Mouse (Mus musculus) megakaryocyte progenitor cell, adult 5-6 weeks (primary cell): Measurements from ENCODE around the gene Olfr867. TPM values are rescaled to one million over a fixed set of nuclear protein-coding genes. Genes with fewer than 3 reads are reported as not detected.

ENCODE experiments used
- ATAC-seq: replicated peaks from 2 replicates; pipeline ENCODE4 v1.8.0; 2016; ENCODE audit warnings: mild to moderate bottlenecking, moderate TSS enrichment, inconsistent platforms; ENCODE audit not compliant: poor library complexity
- total RNA-seq, 2 experiments: library from RNA; stranded (forward) in 1 of 2; stranded (reverse) in 1 of 2; fragments of 157-497, 149-512 nt in 1 of 2; fragments of 200-1000 nt in 1 of 2; gene quantifications; 2 replicates each; pipeline versions ENCODE4 v1.2.3 to v1.2.4; 2015 to 2017

Gene Olfr867
- not detected in 2 replicates for total RNA-seq (2015)
- not detected in 2 replicates for total RNA-seq (2017)

GRCm38 (mm10) chr9:20057462-20057861 lies at the start of gene Olfr867:
Olfr867 (minus strand) TSS chr9:20057562.
- ATAC-seq = no peak

DNA sequence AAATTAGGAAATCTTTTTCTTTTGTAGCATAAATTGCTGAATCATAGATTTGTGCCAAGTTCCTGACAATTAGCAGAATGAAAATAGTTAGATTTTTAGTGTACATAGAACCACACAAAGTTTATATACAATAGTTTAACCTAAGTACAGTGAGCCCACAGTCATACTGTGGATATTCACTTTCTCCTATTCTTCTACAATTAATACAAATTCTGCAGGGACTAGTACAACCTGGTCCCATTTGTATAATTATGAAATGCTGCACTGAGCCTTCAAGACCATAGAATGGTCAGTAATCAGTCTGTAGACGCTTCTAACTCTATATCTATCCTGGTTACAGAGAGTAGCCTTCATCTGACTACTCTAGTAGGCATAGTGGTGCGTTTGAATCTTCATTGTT lies 41.0 kb upstream of the Olfr867 start, which contains the start of gene Olfr868:
Olfr868 (plus strand) TSS at position 301 of the 400 bp plus-strand sequence.
- ATAC-seq = no peak

- no peak for ATAC-seq
Observed at GRCm38 (mm10) chr9:20073523-20074177, 16.3 kb upstream of the Olfr867 start.

- ATAC-seq = no peak
Observed at GRCm38 (mm10) chr9:20071291-20071690, 13.9 kb upstream of the Olfr867 start.

- no peak for ATAC-seq
Observed at GRCm38 (mm10) chr9:20070236-20070635, 12.9 kb upstream of the Olfr867 start.

GRCm38 (mm10) chr9:20047964-20048363 lies 9.4 kb downstream of the Olfr867 start:
- ATAC-seq = no peak

GRCm38 (mm10) chr9:20027935-20028334 lies 29.4 kb downstream of the Olfr867 start, which contains the start of gene Olfr866:
Olfr866 (minus strand) TSS chr9:20028035.
- no peak for ATAC-seq

Other genes with a start within 250 kb of the Olfr867 start
- not detected in 2 replicates for gene Olfr860, start 207.8 kb downstream of the Olfr867 start, total RNA-seq (2015)
- not detected in 2 replicates for gene Olfr860, start 207.8 kb downstream of the Olfr867 start, total RNA-seq (2017)
- gene Olfr862, start 169.6 kb downstream of the Olfr867 start, total RNA-seq (2015) = not detected in 2 replicates
- gene Olfr862, start 169.6 kb downstream of the Olfr867 start, total RNA-seq (2017) = not detected in 2 replicates
- gene Olfr77, start 140.7 kb downstream of the Olfr867 start, total RNA-seq (2015) = 0.02 TPM in 1 of 2 replicates, not detected in the other
- 0.21 and 0.37 TPM in 2 replicates for gene Olfr77, start 140.7 kb downstream of the Olfr867 start, total RNA-seq (2017)
- gene Olfr866, start 29.5 kb downstream of the Olfr867 start, total RNA-seq (2015) = not detected in 2 replicates
- gene Olfr866, start 29.5 kb downstream of the Olfr867 start, total RNA-seq (2017) = not detected in 2 replicates
- not detected in 2 replicates for gene Olfr868, start 41.1 kb upstream of the Olfr867 start, total RNA-seq (2015)
- not detected in 2 replicates for gene Olfr868, start 41.1 kb upstream of the Olfr867 start, total RNA-seq (2017)
- gene Olfr869, start 71.4 kb upstream of the Olfr867 start, total RNA-seq (2015) = not detected in 2 replicates
- gene Olfr869, start 71.4 kb upstream of the Olfr867 start, total RNA-seq (2017) = not detected in 2 replicates
- gene Olfr870, start 116.5 kb upstream of the Olfr867 start, total RNA-seq (2015) = not detected in 2 replicates
- gene Olfr870, start 116.5 kb upstream of the Olfr867 start, total RNA-seq (2017) = not detected in 2 replicates
- gene Olfr871, start 154.6 kb upstream of the Olfr867 start, total RNA-seq (2015) = not detected in 2 replicates
- gene Olfr871, start 154.6 kb upstream of the Olfr867 start, total RNA-seq (2017) = not detected in 2 replicates
- gene Olfr872, start 179.6 kb upstream of the Olfr867 start, total RNA-seq (2015) = not detected in 2 replicates
- gene Olfr872, start 179.6 kb upstream of the Olfr867 start, total RNA-seq (2017) = not detected in 2 replicates
- gene Olfr39, start 224.8 kb upstream of the Olfr867 start, total RNA-seq (2015) = not detected in 2 replicates
- gene Olfr39, start 224.8 kb upstream of the Olfr867 start, total RNA-seq (2017) = not detected in 2 replicates
- not detected in 2 replicates for gene Olfr873, start 241.0 kb upstream of the Olfr867 start, total RNA-seq (2015)
- gene Olfr873, start 241.0 kb upstream of the Olfr867 start, total RNA-seq (2017) = not detected in 2 replicates